Mouse (Mus musculus): Measurements from ENCODE around the gene Rbp1. TPM values are rescaled to one million over a fixed set of nuclear protein-coding genes. Genes with fewer than 3 reads are reported as not detected.

Gene Rbp1
- total RNA-seq, 1 experiment from 2014 or later: 5.2 TPM

DNA sequence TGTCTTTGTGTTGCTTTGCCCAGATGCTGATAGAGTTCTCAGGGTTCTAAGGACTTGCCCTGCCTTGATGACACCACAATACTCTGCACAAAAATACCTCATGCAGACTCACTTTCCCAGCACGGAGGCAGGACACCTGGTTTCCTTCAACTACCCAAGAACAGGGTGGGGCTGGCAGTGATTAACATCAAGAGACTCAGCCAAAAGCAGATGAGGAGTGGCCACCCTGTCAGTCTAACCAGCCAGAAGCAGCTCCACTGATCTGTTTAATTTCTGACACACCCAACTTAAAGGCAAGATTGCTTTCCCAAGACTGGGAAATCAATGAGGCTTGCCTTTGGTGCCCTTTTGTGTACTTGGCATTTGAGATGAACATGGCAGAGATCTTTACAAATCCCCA is 70.1 kb downstream of the Rbp1 start:
- no peak for DNase-seq

Other genes starting within 250 kb of the Rbp1 start
- 14.7 and 19.0 TPM in 2 replicates for gene Nmnat3, start 135.5 kb upstream of the Rbp1 start, total RNA-seq (2021)
- gene Rbp2, start 63.2 kb downstream of the Rbp1 start, total RNA-seq (2021): not detected in 2 replicates
- 112 and 124 TPM in 2 replicates for gene Copb2, start 140.8 kb downstream of the Rbp1 start, total RNA-seq (2021)
- 56.5 and 68.2 TPM in 2 replicates for gene Mrps22, start 178.7 kb downstream of the Rbp1 start, total RNA-seq (2021)